In the genomic region with DNA sequence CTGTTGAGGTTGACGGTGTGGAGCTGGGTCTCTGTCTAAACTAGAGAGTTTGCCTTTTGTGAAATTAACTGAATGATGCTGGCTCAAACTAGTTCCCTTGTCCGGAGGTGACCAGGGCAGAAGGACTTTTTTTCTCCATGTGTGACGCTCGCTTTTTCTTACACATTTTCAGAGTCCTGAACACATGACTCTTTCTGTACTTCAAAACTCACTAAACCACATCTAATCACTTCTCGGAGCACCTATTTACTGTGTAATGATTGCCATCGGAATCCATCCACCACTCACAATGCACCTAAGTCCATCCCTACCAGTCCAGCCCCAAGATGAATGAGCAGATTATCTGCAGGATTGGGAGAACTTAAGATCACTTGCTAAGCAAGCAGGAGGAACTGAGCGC, we compare ENCODE assay signal across 21 mouse cellular contexts.
DNase-seq lines count a peak whose midpoint lies in the region; ATAC-seq lines count a peak whose summit lies in the region.
"Had no signal": no experiment of that assay in that cellular context is flagged by ENCODE, and none has a peak within 500 bp of the region (broad histone marks: within the 10 kb centered on the region; RNA-seq: fewer than 3 reads in every experiment).

No protein-coding gene starts in this region.

- DNase-seq in kidney, adult 9 months: peak; percentile 62
- DNase-seq in kidney, adult 11 months: no peak
- no peak for DNase-seq in kidney, postnatal 14 days
- DNase-seq: adrenal gland, adult 2 months; adrenal gland, postnatal 10 days; adrenal gland, postnatal 25 days; cerebellum, adult 11 months; cerebellum, adult 18-20 months; cerebellum, adult 8-10 months; cerebellum, adult 9-11 months; cerebellum, postnatal 14 days; cerebellum, postnatal 36 days; embryo, embryonic 11 days had no signal

- no peak overlapping the region for H3K4me3 ChIP-seq in kidney, embryonic 16.5 days (ENCODE audit: low read length)
- H3K4me3 ChIP-seq: embryonic facial prominence, embryonic 13.5 days; embryonic facial prominence, embryonic 15.5 days; erythroblast, embryonic 14.5 days; forebrain, embryonic 10.5 days; forebrain, embryonic 12.5 days had no signal

- H3K4me2 ChIP-seq in kidney, embryonic 16.5 days (replicated peaks; ENCODE audit: low read depth, low read length): no peak overlapping the region
- H3K4me2 ChIP-seq: embryonic facial prominence, embryonic 13.5 days; embryonic facial prominence, embryonic 15.5 days; forebrain, embryonic 12.5 days had no signal

- no peaks in the 10 kb centered on the region for H3K36me3 ChIP-seq in kidney, embryonic 16.5 days (ENCODE audit: insufficient read depth, low read length)
- H3K36me3 ChIP-seq: embryonic facial prominence, embryonic 13.5 days; embryonic facial prominence, embryonic 15.5 days; forebrain, embryonic 10.5 days; forebrain, embryonic 12.5 days had no signal

- no peak for ATAC-seq in kidney, embryonic 16.5 days (ENCODE audit: low FRiP score, low TSS enrichment)
- ATAC-seq: forebrain, embryonic 14.5 days; forebrain, embryonic 16.5 days had no signal

- H3K9me3 ChIP-seq in kidney, embryonic 16.5 days (ENCODE audit: low read length): no peaks in the 10 kb centered on the region
- H3K9me3 ChIP-seq: embryonic facial prominence, embryonic 13.5 days; embryonic facial prominence, embryonic 15.5 days; forebrain, embryonic 10.5 days; forebrain, embryonic 12.5 days had no signal

- 0 out of 2 replicates have a peak overlapping the region, but pooled peaks have one; percentile 35 for H3K27ac ChIP-seq in kidney, embryonic 16.5 days (ENCODE audit: low read length)
- H3K27ac ChIP-seq: embryonic facial prominence, embryonic 13.5 days; embryonic facial prominence, embryonic 15.5 days; forebrain, embryonic 10.5 days; forebrain, embryonic 12.5 days had no signal

- peaks cover 61% of the 10 kb centered on the region for H3K4me1 ChIP-seq in kidney, embryonic 16.5 days (ENCODE audit: insufficient read depth, low read length)
- H3K4me1 ChIP-seq: forebrain, embryonic 12.5 days had no signal

- H3K27me3 ChIP-seq in kidney, embryonic 16.5 days (ENCODE audit: insufficient read depth, low read length): no peaks in the 10 kb centered on the region
- H3K27me3 ChIP-seq: embryonic facial prominence, embryonic 13.5 days; embryonic facial prominence, embryonic 15.5 days; forebrain, embryonic 12.5 days had no signal

- H3K9ac ChIP-seq in kidney, embryonic 16.5 days (replicated peaks; ENCODE audit: low read length): no peak overlapping the region
- H3K9ac ChIP-seq: embryonic facial prominence, embryonic 13.5 days; embryonic facial prominence, embryonic 15.5 days; forebrain, embryonic 12.5 days had no signal

- WGBS in kidney, embryonic 16.5 days: 81% methylated on average over 7 of the region's 7 CpGs
